Mouse (Mus musculus) T-helper 2 cell (primary cell): ENCODE results near the gene Tkfc.

ENCODE experiments used
- in situ Hi-C: fragments of 300-600 bp; cut with MboI, MseI; formaldehyde crosslinking; loops from one replicate; pipeline ENCODE4 v1.15.1; 2025; ENCODE audit warnings: high pct_unique_total_duplicates

The Tkfc gene

DNA sequence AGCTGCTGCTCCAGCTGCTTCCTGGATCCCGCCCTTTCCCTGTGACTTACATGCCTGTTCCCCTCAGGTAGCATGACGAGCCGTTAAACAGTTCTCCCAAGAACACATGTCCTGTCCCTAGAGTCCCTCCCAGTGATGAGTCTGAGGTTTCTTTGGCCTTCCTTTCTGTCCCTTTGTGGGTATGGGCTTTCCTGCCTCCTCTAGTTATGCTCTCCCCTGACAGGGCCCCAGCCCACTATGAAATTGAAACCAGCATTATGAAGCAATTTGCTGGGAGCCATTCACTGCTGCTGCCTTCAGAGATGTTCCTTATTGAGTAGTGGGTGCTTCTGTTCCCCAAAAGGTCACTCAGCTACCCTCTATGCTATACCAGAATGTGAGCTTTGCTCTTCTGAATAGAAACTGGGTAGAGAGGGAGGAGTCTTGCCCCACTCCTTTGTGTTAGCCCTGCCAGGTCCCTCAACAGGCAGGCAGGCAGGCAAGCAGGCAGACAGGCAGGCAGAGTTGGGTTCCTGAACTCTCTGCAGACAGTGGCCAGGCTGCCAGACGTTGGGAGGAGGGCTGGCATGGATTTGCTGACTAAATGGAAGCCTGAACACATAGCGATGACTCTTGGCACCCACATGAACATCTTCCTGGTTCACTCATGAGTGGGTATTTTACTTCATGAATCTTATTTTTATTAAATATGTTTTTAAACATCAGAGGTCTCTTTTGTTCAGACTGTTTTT lies 16.2 kb downstream of the Tkfc start:
- in situ Hi-C loops, result no loop called here

DNA sequence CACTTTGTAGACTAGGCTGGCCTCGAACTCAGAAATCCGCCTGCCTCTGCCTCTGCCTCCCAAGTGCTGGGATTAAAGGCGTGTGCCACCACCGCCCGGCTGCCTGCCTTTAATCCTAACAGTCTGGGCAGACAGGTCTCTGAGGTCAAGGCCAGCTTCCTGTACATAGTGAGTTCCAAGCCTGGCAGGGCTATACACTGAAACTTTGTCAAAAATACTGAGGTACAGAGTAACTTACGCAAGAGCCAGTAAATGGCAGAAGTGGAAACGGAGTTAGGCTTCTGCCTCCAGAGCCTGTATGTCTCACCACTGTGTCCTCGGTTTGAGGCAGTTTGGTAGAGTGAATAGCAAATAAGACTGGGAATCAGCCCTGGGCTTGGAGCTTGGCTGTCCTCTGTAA lies 18.2 kb downstream of the Tkfc start:
- in situ Hi-C loops, result no loop called here

DNA sequence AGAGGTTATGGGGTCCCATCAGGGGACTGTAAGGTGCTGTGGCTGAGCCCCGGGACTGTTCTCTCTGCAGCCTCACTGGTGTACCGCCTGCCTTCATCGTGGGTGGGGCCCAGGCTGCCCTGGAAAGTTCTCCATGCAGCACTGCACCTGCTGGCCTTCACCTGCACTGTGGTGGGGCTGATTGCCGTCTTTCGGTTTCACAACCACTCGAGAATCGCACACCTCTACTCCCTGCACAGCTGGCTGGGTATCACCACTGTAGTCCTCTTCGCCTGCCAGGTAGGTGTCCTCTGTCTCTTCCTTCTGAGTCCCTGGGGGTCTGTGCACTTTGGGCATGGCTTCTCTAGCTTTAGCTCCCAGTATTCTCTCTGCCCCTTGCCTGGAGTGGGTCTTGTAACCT lies 20.3 kb downstream of the Tkfc start:
- in situ Hi-C loops, result no loop called here

DNA sequence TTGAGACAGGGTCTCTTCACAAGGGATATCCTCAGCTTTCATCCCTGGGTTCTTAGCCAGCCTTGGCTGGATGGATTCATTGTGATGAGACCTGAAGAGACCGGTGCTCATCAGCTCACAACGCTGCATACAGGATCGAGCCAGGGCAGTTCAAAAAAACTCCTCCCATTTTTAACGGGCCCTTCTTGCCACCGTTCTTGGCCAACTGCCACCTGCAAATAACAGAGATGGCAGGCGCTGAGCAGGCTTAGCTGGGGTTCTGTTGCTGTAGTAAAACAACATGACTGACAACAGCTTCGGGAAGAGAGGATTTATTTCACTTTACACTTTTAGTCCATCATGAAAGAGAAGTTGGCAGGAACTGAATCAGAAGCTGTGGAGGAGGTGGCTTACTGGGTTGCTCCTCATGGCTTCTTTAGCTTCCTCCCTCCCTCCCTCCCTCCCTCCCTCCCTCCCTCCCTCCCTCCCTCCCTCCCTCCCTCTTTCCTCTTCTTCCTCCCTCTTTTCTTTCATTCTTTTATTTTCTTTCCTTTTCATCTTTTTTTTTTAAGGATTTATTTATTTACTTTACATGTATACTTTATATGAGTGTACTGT lies 21.8 kb downstream of the Tkfc start:
- in situ Hi-C loops, result no loop called here

DNA sequence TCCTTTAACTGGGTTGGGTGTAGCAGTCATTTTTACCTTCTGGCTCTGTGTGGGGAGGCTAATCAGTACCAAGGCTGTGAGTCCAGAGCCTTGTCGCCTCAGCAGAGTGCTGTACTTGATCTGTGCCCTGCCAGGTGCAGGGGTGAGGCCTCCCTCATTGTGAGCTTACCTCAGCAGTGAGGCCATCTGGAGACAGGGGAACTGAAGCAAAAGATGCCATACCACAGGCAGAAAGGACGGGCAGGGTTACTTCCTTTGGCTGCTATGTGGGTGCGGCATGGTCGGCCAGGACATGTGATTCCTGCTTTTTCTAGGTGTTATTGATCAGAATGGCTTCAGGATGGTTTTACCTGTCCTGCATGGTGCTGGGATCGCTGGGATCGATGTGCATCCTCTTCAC lies 23.5 kb downstream of the Tkfc start:
- in situ Hi-C loops, result no loop called here

DNA sequence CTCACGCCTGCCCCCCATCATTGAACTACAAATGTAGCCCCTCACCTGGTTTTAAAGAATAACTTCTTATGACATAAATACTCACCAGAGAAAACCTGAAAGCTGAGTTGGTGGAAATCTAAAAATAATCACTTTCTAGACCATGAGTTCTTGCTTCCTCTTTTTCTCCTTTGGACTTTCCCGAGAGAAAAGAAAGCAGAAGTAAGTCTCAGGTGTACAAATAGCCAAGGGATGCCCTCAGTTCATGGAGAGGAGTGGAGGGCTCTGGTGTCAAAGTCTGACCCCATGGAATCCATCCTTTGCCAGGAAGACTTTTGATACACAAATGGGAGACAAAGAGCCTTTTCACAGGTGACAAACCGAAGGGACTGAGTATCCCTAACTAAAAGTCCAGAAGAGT lies 24.7 kb downstream of the Tkfc start:
- in situ Hi-C loops, result no loop called here

DNA sequence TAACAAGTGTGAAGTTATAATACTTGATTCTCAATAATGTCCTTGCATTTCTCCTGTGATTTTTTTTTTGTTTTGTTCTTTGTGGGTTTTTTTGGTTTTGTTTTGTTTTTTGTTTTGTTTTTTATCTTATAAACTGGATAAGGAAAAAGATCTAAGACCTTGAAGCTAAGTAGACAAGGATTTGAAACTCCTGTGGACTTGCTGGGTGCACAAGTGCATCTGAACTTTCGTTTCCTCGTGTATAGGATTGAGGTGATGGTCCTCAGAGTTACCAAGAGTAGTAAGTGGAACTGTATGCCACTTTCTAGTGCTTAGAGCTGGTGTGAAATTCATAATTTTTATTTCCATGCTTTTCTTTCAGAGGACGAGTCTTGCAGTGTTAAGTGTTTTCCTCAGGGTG lies 25.4 kb downstream of the Tkfc start:
- in situ Hi-C loops, result no loop called here

DNA sequence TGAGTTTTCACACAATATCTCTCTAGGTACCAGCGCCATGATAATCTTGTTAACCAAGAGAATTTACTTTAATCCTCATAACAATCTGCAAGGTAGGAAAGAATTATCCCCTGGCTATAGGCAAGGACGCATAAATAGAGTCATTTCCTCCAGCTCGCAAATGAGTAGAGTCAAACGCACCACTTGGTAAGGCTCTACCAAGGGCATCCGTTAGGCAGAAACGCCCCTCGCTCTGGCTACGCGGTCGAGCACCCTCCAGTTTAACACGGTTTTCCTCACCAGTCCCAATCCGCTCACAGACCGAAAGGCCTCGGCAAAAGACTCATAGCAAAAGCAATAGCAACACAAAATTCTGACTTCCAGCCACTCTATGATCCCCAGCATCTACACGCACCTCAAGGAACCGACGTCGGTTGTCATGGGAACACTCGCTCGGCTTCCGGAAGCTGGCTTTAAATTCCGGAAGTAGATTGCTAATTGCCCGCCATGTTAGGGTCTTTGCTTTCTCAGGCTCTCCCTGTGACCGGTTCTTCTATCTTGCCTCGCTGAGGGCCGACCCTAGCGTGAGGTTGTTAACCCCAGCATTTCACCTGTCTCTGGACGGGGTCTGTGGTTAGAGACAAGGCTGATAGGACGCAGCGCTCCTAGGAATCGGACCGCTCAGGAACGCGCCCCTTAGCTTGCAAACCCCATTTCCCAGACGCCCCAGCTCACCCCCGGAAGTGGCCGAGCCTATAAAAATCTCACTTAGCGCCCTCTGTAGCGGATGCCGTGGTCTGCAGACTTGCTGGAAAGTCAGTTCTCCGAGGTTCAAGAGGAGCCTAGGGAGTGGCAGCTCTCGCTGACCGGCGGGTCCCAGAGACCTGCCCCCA lies 28.5 kb downstream of the Tkfc start, which contains the start of the genes Cyb561a3 and Tmem138:
Cyb561a3 (plus strand) TSS at position 483 of the 872 bp plus-strand sequence.
Tmem138 (minus strand) TSS at position 673 of the 872 bp plus-strand sequence.
- in situ Hi-C loops, result no loop called here

DNA sequence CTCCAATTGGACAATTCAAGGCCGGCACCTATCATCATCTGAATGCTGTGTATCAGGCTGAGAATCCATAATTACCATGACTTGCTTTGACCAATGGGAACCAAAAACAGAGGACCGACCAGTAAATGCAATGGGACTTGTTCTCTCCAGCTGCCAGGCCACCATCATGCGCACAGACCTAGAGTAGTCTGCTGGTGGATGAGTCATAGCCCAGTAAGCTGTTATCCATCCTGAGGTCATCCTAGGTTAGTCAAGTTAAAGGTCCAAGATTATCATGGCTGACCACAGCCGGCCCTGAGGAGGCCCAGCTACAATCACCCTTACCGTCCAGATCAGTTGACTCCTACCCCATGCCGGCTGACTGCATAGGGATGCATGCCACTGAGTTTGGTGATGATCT lies 35.8 kb downstream of the Tkfc start:
- in situ Hi-C loops, result no loop called here

DNA sequence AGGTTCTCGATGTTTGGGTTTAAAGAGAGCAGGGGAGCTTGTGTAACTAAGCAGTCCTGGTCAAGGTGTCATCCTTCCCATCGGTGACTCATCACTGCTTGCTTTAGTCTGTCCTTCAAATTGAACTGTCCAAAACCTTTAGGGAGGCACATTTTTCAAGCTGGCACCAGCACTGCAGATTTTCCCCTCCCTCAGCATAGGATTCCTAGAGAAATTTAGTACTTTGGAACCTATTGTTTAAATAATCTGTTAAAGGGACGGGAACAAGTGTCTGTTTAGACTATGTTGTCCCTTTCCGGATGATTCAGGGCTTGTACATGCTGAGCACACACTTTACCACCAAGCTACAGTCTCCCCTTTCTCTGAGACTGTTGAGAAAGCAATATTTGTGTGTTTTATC lies 40.2 kb downstream of the Tkfc start:
- in situ Hi-C loops, result no loop called here

DNA sequence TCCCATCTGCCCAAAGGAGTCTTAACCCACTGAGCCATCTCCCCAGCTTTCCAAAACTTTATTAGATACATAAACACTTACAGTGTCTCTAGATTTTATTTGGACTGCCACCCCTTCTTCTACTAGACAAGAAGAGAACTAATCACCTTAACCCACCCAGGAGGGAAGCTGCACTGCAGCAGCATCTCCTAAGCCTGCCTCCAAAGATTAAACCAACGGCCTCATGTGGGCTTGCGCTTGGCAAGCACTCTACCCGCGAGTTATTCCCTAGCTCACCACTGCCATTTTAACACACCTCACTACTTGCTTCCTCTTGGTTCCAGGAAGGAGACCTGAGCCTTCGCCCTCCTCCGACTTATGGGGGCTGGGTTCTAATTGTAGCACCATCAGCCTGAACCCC lies 41.2 kb downstream of the Tkfc start:
- in situ Hi-C loops, result no loop called here

DNA sequence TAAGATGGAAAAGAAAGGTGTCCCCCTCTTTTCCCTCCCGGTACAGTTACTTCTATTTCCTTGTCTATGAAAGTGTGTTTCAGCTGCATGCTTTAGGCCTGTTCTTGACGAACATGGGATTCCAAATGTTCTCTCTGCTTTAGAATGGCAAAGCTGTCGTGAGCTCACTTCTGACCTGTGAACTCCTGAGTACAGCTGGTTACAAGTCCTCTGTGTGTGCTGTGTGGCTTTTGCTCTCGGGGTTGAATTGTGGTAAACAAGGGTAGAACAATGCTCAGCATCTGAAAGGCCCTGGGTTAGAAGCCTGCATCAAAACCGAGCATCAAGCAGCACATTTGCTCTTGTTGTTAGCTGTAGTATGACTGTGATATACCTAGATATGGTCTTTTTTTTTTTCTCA lies 43.1 kb downstream of the Tkfc start:
- in situ Hi-C loops, result no loop called here

DNA sequence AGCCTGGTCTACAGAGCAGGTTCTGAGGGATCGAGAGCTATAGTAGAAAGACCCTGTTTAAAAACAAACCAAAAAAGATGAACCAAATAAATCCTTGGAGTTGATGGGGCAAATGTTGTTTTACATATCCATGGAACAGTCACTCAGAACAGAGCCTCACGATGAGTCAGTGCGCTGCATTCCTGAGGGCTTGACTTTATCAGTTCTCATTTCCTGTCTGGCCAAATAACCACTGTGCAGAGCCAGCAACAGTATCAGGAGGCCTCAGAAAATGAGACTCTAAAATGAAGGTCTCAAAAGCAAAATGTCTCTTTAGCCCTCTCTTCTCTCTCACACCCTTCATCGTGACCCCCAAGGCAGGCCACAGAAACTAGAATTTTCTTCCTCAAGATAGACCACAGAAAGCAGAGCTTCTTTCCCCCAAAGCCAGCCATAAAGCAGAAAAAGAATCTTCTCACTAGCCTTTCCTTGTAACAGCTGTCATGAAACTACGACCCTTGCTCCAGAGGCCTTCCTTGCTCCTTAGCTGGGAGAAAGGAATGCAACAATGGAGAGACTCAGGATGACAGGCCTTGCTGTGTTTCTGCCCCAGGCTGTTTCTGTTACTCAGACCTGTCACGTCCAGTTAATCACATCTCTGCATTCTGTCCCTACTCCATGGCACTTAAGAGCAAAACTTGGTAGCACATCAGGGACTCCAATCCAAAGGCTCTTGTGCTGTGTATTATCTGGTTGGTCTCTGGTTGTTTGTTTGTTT lies 43.7 kb downstream of the Tkfc start:
- in situ Hi-C loops, result no loop called here

DNA sequence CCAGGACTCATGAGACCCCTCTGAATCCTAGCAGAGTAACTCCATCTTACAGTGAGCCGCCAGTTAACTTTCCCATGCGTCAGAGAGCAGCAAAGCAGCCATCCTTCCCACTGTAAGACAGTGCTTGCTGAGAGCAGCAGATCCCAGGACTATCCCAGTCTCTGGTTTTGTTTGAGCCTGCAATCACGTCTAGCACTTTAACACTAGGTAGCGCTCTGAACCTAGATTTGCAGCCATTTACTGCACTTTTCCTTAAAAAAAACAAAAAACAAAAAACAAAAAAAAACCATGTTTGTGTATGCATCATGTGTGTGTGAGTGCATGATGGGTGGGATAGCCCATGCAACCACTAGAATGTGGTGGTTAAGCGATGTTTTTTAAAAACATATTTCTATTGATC lies 45.3 kb downstream of the Tkfc start:
- in situ Hi-C loops, result no loop called here

DNA sequence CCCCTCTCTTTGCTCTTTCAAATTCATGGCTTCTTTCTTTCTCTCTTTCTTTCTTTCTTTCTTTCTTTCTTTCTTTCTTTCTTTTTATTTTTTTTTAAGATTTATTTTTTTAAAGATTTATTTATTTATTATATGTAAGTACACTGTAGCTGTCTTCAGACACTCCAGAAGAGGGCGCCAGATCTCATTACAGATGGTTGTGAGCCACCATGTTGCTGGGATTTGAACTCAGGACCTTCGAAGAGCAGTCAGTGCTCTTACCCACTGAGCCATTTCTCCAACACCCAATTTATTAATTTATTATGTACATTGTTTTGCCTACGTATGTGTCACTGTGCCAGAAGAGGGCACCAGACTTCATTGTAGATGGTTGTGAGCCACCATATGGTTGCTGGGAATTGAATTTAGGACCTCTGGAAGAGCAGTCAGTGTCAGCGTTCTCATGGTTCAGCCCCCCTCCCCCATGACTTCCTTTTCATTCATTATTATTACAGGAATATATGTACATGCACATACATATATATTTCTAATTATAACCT lies 47.5 kb downstream of the Tkfc start:
- in situ Hi-C loops, result loop anchor here (10.0 kb wide), 1 partner anchor 47 kb away; the partner anchor contains the start of genes Ddb1 and Tkfc

DNA sequence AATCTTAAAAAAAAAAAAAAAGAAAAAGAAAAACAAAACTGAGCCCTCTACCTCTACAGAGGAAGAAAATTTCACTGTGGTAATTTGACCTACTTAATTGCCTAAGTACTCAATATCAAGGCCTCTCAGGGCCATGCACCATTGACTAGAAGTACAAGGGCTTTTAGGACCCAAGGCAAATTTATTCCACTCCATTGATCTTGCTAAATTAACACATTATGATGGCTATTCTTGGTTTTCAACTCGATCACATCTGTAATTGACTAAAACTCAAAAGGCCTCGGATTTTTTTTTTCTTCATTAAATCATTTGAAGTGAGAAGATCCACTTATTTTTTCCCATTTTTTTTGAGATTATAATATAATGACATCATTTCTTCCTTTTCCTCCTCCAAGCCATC lies 48.0 kb downstream of the Tkfc start:
- in situ Hi-C loops, result loop anchor here (10.0 kb wide), 1 partner anchor 47 kb away; the partner anchor contains the start of genes Ddb1 and Tkfc

DNA sequence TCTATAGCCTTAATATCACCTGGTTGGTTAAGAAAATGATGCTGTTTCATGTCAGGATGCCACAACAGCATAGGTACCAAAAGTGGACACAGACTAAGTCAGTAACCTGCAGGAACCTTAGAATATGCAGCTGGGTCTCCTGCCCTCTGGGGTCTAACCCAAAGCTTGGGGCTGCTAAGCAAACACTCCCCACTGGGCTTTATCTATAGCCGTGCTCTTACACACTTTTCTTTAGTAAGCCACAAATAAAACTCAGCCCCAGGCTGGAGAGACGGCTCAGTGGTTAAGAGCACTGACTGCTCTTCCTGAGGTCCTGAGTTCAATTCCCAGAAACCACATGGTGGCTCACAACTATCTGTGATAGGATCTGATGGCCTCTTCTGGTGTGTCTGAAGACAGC lies 48.5 kb downstream of the Tkfc start:
- in situ Hi-C loops, result loop anchor here (10.0 kb wide), 1 partner anchor 48 kb away; the partner anchor contains the start of genes Ddb1 and Tkfc

DNA sequence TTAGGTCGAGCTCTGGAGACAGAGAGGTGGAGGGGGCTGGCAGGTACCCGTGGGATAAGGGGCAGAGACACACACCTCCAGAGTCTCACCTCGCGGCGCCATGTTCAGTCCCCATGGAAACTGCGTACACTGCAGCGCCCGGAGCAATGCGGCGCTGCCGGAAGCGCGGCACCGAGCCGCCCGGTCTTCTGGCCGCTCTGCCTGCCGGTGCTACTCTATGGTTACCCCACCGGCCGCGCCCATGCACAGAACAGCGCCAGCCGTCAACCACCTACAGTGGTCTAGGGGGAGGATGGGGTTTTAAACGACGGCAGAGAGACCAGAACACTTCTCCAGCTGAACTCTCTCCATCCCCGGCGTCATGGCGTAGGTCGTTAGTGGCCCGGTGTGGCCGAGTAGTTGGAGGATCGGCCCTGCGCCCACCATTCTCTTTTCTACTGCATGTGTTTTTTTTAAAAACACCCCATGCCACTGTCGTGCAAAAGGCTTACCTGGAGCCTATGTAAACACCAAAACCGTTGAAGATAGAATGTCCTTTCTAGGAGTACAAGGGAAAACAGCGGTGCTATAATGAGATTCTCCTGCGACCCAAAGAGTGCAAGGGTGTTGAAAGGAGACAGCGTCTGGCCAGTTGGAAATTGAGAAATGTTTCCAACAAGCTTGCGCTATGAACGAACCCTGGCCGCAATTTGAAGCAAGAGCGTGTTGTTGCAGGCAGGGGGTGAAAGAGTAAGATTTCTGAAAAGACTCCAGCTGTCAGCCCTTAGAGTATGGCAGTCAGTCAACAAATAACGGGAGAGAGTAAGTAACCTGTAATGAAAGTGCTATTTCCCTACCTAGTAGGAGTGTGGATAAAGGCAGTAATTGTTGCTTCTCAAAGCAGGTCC lies 49.6 kb downstream of the Tkfc start, which contains the start of gene Tmem216:
Tmem216 (minus strand) TSS at position 615 of the 887 bp plus-strand sequence.
- in situ Hi-C loops, result loop anchor here (10.0 kb wide), 1 partner anchor 49 kb away; the partner anchor contains the start of genes Ddb1 and Tkfc

DNA sequence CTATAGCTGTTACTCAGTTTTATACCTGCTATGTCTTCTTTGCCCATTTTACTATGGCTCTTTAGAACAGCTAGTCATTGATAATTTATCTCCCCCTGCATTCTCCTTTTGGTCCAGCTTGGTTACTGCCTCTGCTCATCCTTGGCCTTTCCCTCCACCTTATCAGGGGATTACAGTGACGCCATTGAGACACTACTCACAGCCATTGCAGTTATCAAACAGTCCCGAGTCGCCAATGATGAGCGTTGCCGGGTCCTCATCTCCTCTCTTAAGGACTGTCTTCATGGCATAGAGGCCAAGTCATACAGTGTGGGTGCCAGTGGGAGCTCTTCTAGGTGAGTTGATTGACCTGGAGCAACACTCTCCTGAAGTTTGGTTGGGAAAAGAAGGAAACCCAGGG lies 66.0 kb downstream of the Tkfc start:
- in situ Hi-C loops, result no loop called here
